ENCODE assay signal across 28 mouse cellular contexts in the genomic region with DNA sequence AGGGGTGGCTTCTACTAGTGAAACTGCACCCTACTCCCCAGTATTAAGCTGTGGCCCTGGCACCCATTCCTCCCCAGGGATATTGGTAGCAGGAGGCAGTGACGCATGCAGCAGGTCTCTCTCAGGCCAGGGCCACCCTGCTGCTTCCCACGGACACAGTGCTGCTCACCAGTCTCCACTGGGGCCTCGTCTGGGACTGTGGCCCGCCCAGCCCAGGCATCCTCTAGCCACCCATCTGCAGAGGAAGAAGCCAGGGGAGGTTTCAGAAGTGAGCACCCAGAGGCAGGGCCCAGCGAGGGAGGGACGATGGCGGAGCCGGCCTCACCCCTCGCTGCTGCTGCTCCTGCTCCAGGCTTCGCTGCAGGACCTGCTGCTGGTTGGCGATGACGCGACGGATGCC. TPM values are rescaled to one million over a fixed set of nuclear protein-coding genes. Genes with fewer than 3 reads are reported as not detected.
DNase-seq lines count a peak whose midpoint lies in the region; ATAC-seq and TF ChIP-seq lines count a peak whose summit lies in the region.
"Had no signal": no experiment of that assay in that cellular context is flagged by ENCODE, and none has a peak within 500 bp of the region (broad histone marks: within the 10 kb centered on the region; RNA-seq: fewer than 3 reads in every experiment).

No protein-coding gene starts in this region.

- peak; percentile 55 for DNase-seq in adrenal gland, postnatal 14 days
- DNase-seq in adrenal gland, adult 8-10 months = no peak
- no peak for DNase-seq in heart, embryonic 10.5 days (ENCODE audit: low spot score)
- no peak for DNase-seq in heart, postnatal 25 days (ENCODE audit: low spot score)
- DNase-seq in midbrain, embryonic 10.5 days (ENCODE audit: low spot score) = no peak
- DNase-seq in midbrain, postnatal 0 days (ENCODE audit: low spot score) = no peak
- no peak for DNase-seq in left cerebral cortex, postnatal 36 days (ENCODE audit: low spot score in 2 of 2)
- DNase-seq: gastrocnemius, postnatal 25 days; heart, adult 2 months; kidney, postnatal 36 days; left cerebral cortex, postnatal 4 days; lung, adult 2 months; lung, postnatal 14 days; right cerebral cortex, adult 18-20 months; right cerebral cortex, postnatal 4 days; thymus, postnatal 14 days had no signal

- TF ChIP-seq POLR2A in myocyte (IDR thresholded peaks at IDR 0.05; ENCODE audit: insufficient read length, low read depth) = peak; percentile 32

- H3ac ChIP-seq in myocyte (ENCODE audit: control insufficient read depth, insufficient read length) = no peak overlapping the region

- 89% methylated on average over 14 of the region's 14 CpGs for WGBS in heart, embryonic 10.5 days
- 93% methylated on average over 14 of the region's 14 CpGs for WGBS in midbrain, embryonic 10.5 days
- whole genome bisulfite sequencing in midbrain, postnatal 0 days = 89% methylated on average over 14 of the region's 14 CpGs

- peaks cover 62% of the 10 kb centered on the region for H3K4me1 ChIP-seq in heart, embryonic 10.5 days
- H3K4me1 ChIP-seq in midbrain, embryonic 10.5 days = peaks cover 53% of the 10 kb centered on the region
- H3K4me1 ChIP-seq in midbrain, postnatal 0 days (ENCODE audit: insufficient read depth, low read length) = peaks cover 25% of the 10 kb centered on the region

- H3K9me3 ChIP-seq in heart, embryonic 10.5 days = no peaks in the 10 kb centered on the region
- H3K9me3 ChIP-seq in midbrain, embryonic 10.5 days (replicated peaks) = no peaks in the 10 kb centered on the region
- H3K9me3 ChIP-seq in midbrain, postnatal 0 days (ENCODE audit: low read length) = no peaks in the 10 kb centered on the region
- H3K9me3 ChIP-seq: embryonic facial prominence, embryonic 12.5 days; heart, embryonic 15.5 days; kidney, embryonic 15.5 days; liver, embryonic 12.5 days; midbrain, embryonic 15.5 days; neural tube, embryonic 15.5 days had no signal

- H3K27ac ChIP-seq in heart, embryonic 10.5 days = no peak overlapping the region
- no peak overlapping the region for H3K27ac ChIP-seq in midbrain, embryonic 10.5 days (replicated peaks)
- no peak overlapping the region for H3K27ac ChIP-seq in midbrain, postnatal 0 days (ENCODE audit: low read depth, low read length)
- H3K27ac ChIP-seq: embryonic facial prominence, embryonic 12.5 days; heart, adult 2 months; heart, embryonic 15.5 days; kidney, embryonic 15.5 days; liver, embryonic 12.5 days; midbrain, embryonic 15.5 days; neural tube, embryonic 15.5 days had no signal

- H3K4me2 ChIP-seq in midbrain, postnatal 0 days (ENCODE audit: low read depth, low read length, poor library complexity, severe bottlenecking) = no peak overlapping the region
- H3K4me2 ChIP-seq in myocyte (ENCODE audit: low read depth) = no peak overlapping the region
- H3K4me2 ChIP-seq: embryonic facial prominence, embryonic 12.5 days; heart, embryonic 15.5 days; kidney, embryonic 15.5 days; liver, embryonic 12.5 days; midbrain, embryonic 15.5 days; neural tube, embryonic 15.5 days had no signal

- no peaks in the 10 kb centered on the region for H3K27me3 ChIP-seq in heart, embryonic 10.5 days (ENCODE audit: insufficient read depth, poor library complexity, severe bottlenecking)
- no peaks in the 10 kb centered on the region for H3K27me3 ChIP-seq in midbrain, embryonic 10.5 days (ENCODE audit: low read depth, poor library complexity, severe bottlenecking)
- no peaks in the 10 kb centered on the region for H3K27me3 ChIP-seq in midbrain, postnatal 0 days (ENCODE audit: insufficient read depth, low read length)
- no peaks in the 10 kb centered on the region for H3K27me3 ChIP-seq in myocyte (ENCODE audit: control insufficient read depth, insufficient read depth, insufficient read length)
- H3K27me3 ChIP-seq: embryonic facial prominence, embryonic 12.5 days; heart, embryonic 15.5 days; kidney, embryonic 15.5 days; liver, embryonic 12.5 days; midbrain, embryonic 15.5 days; neural tube, embryonic 15.5 days had no signal

- no peak for ATAC-seq in midbrain, postnatal 0 days (ENCODE audit: low FRiP score)
- ATAC-seq: CD4-positive, CD25-positive, alpha-beta regulatory T cell, adult 4 months; forebrain, embryonic 14.5 days; intestine, postnatal 0 days; liver, embryonic 12.5 days; midbrain, embryonic 15.5 days had no signal

- intact Hi-C loops in heart, postnatal 25 days (cut with DNase I) = loop anchor here (5.0 to 10.0 kb wide), 2 partner anchors 34 to 852 kb away; a partner anchor contains a TSS
- intact Hi-C loops in left cerebral cortex, postnatal 36 days (cut with DNase I) = no loop called here

- H3K9ac ChIP-seq in midbrain, postnatal 0 days (replicated peaks; ENCODE audit: low read length, poor library complexity, severe bottlenecking) = no peak overlapping the region
- H3K9ac ChIP-seq: embryonic facial prominence, embryonic 12.5 days; heart, embryonic 15.5 days; kidney, embryonic 15.5 days; liver, embryonic 12.5 days; midbrain, embryonic 15.5 days; neural tube, embryonic 15.5 days had no signal

- H3K79me2 ChIP-seq in myocyte (ENCODE audit: control insufficient read depth, insufficient read depth) = peaks cover 49% of the 10 kb centered on the region

- peaks cover 75% of the 10 kb centered on the region for H3K36me3 ChIP-seq in heart, embryonic 10.5 days
- H3K36me3 ChIP-seq in midbrain, embryonic 10.5 days = peaks cover 88% of the 10 kb centered on the region
- H3K36me3 ChIP-seq in midbrain, postnatal 0 days (ENCODE audit: insufficient read depth, low read length) = peaks cover 38% of the 10 kb centered on the region
- H3K36me3 ChIP-seq in myocyte (ENCODE audit: control insufficient read depth, insufficient read depth) = peaks cover 5% of the 10 kb centered on the region

- H3K4me3 ChIP-seq in heart, embryonic 10.5 days = peak overlapping the region; percentile 0; the same call in 1 of the 2 replicates
- peak overlapping the region; percentile 17 for H3K4me3 ChIP-seq in midbrain, embryonic 10.5 days
- no peak overlapping the region for H3K4me3 ChIP-seq in midbrain, postnatal 0 days (ENCODE audit: low read depth, low read length)
- no peak overlapping the region for H3K4me3 ChIP-seq in myocyte
- H3K4me3 ChIP-seq: embryonic facial prominence, embryonic 12.5 days; erythroblast, embryonic 14.5 days; heart, adult 2 months; heart, embryonic 15.5 days; kidney, embryonic 15.5 days; left cerebral cortex, adult 2 months; liver, embryonic 12.5 days; midbrain, embryonic 15.5 days; neural tube, embryonic 15.5 days had no signal

- no peak for TF ChIP-seq CTCF in midbrain, postnatal 0 days (IDR thresholded peaks at IDR 0.05)

RNA-seq across cellular contexts. Expression of a gene that starts 6.3 kb away (rescaled TPM):
- total RNA-seq in adrenal gland, postnatal 14 days (2021) = 35.2 and 45.1 TPM in 2 replicates
- 10 to 100 TPM; 46.6 to 56.6 (median 53.6) TPM for total RNA-seq in adrenal gland, adult 8-10 months (2022)
- polyA plus RNA-seq in heart, embryonic 10.5 days (2016; fragmentation: Nextera tagmentation; extraction: Ambion mirVana) = 28.5 and 29.7 TPM in 2 replicates
- 10 to 100 TPM; 16.0 to 16.6 TPM for total RNA-seq in heart, postnatal 25 days (2021)
- polyA plus RNA-seq in midbrain, embryonic 10.5 days (2016; fragmentation: Nextera tagmentation; extraction: Ambion mirVana) = 38.1 and 38.4 TPM in 2 replicates
- 29.5 and 32.4 TPM in 2 replicates for total RNA-seq in midbrain, postnatal 0 days (2014; rRNA removed)
- polyA plus RNA-seq in midbrain, postnatal 0 days (2015; fragmentation: Nextera tagmentation; extraction: Ambion mirVana) = 31.2 and 31.5 TPM in 2 replicates
- 47.9 TPM for polyA plus RNA-seq in myocyte (2012; fragmentation: generic; extraction: Trizol)
- 10 to 100 TPM; 26.8 TPM for total RNA-seq in left cerebral cortex, postnatal 36 days (2021)

RNA-seq across cellular contexts. Expression of a gene that starts 6.4 kb away (rescaled TPM):
- 239 and 241 TPM in 2 replicates for total RNA-seq in adrenal gland, postnatal 14 days (2021)
- 100 to 1,000 TPM; 273 to 304 (median 292) TPM for total RNA-seq in adrenal gland, adult 8-10 months (2022)
- 258 and 316 TPM in 2 replicates for polyA plus RNA-seq in heart, embryonic 10.5 days (2016; fragmentation: Nextera tagmentation; extraction: Ambion mirVana)
- total RNA-seq in heart, postnatal 25 days (2021) = 100 to 1,000 TPM; 153 to 165 TPM
- polyA plus RNA-seq in midbrain, embryonic 10.5 days (2016; fragmentation: Nextera tagmentation; extraction: Ambion mirVana) = 478 and 516 TPM in 2 replicates
- total RNA-seq in midbrain, postnatal 0 days (2014; rRNA removed) = 484 and 500 TPM in 2 replicates
- 430 and 439 TPM in 2 replicates for polyA plus RNA-seq in midbrain, postnatal 0 days (2015; fragmentation: Nextera tagmentation; extraction: Ambion mirVana)
- polyA plus RNA-seq in myocyte (2012; fragmentation: generic; extraction: Trizol) = 298 TPM
- total RNA-seq in left cerebral cortex, postnatal 36 days (2021) = 100 to 1,000 TPM; 284 to 285 TPM

RNA-seq across cellular contexts. Expression of a gene that starts 14.3 kb away (rescaled TPM):
- 58.8 and 66.1 TPM in 2 replicates for total RNA-seq in adrenal gland, postnatal 14 days (2021)
- 10 to 100 TPM; 69.4 to 94.9 (median 86.1) TPM for total RNA-seq in adrenal gland, adult 8-10 months (2022)
- polyA plus RNA-seq in heart, embryonic 10.5 days (2016; fragmentation: Nextera tagmentation; extraction: Ambion mirVana) = 56.9 and 67.3 TPM in 2 replicates
- 10 to 100 TPM; 44.3 to 47.0 TPM for total RNA-seq in heart, postnatal 25 days (2021)
- 77.8 and 89.4 TPM in 2 replicates for polyA plus RNA-seq in midbrain, embryonic 10.5 days (2016; fragmentation: Nextera tagmentation; extraction: Ambion mirVana)
- 79.7 and 129 TPM in 2 replicates for total RNA-seq in midbrain, postnatal 0 days (2014; rRNA removed)
- polyA plus RNA-seq in midbrain, postnatal 0 days (2015; fragmentation: Nextera tagmentation; extraction: Ambion mirVana) = 115 and 126 TPM in 2 replicates
- 53.8 TPM for polyA plus RNA-seq in myocyte (2012; fragmentation: generic; extraction: Trizol)
- total RNA-seq in left cerebral cortex, postnatal 36 days (2021) = 10 to 100 TPM; 71.9 to 75.6 TPM

RNA-seq across cellular contexts. Expression of a gene that starts 14.4 kb away (rescaled TPM):
- total RNA-seq in adrenal gland, postnatal 14 days (2021) = 90.6 and 104 TPM in 2 replicates
- total RNA-seq in adrenal gland, adult 8-10 months (2022) = 100 to 1,000 TPM; 106 to 137 (median 120) TPM
- 102 and 103 TPM in 2 replicates for polyA plus RNA-seq in heart, embryonic 10.5 days (2016; fragmentation: Nextera tagmentation; extraction: Ambion mirVana)
- total RNA-seq in heart, postnatal 25 days (2021) = 10 to 100 TPM; 61.8 to 75.9 TPM
- 89.5 and 98.1 TPM in 2 replicates for polyA plus RNA-seq in midbrain, embryonic 10.5 days (2016; fragmentation: Nextera tagmentation; extraction: Ambion mirVana)
- total RNA-seq in midbrain, postnatal 0 days (2014; rRNA removed) = 104 and 120 TPM in 2 replicates
- polyA plus RNA-seq in midbrain, postnatal 0 days (2015; fragmentation: Nextera tagmentation; extraction: Ambion mirVana) = 89.1 and 91.0 TPM in 2 replicates
- polyA plus RNA-seq in myocyte (2012; fragmentation: generic; extraction: Trizol) = 200 TPM
- total RNA-seq in left cerebral cortex, postnatal 36 days (2021) = 10 to 100 TPM; 67.7 to 73.6 TPM

RNA-seq across cellular contexts. Expression of a gene that starts 29.3 kb away (rescaled TPM):
- total RNA-seq in adrenal gland, postnatal 14 days (2021) = 75.3 and 87.2 TPM in 2 replicates
- 100 to 1,000 TPM in 2 of 4 experiments, 10 to 100 TPM in 2; 85.0 to 118 (median 96.5) TPM for total RNA-seq in adrenal gland, adult 8-10 months (2022)
- polyA plus RNA-seq in heart, embryonic 10.5 days (2016; fragmentation: Nextera tagmentation; extraction: Ambion mirVana) = 90.5 and 95.6 TPM in 2 replicates
- total RNA-seq in heart, postnatal 25 days (2021) = 10 to 100 TPM; 66.7 to 73.9 TPM
- 213 and 220 TPM in 2 replicates for polyA plus RNA-seq in midbrain, embryonic 10.5 days (2016; fragmentation: Nextera tagmentation; extraction: Ambion mirVana)
- 153 and 182 TPM in 2 replicates for total RNA-seq in midbrain, postnatal 0 days (2014; rRNA removed)
- 150 and 154 TPM in 2 replicates for polyA plus RNA-seq in midbrain, postnatal 0 days (2015; fragmentation: Nextera tagmentation; extraction: Ambion mirVana)
- polyA plus RNA-seq in myocyte (2012; fragmentation: generic; extraction: Trizol) = 57.4 TPM
- 10 to 100 TPM; 91.7 to 98.1 TPM for total RNA-seq in left cerebral cortex, postnatal 36 days (2021)

Comparison
In these comparisons a context has a peak if more than half of its experiments do, and no peak if none do; other contexts are left out.
1. H3K4me3 ChIP-seq: peak in heart, embryonic 10.5 days (single experiment) and midbrain, embryonic 10.5 days (single experiment); none in midbrain, postnatal 0 days (single experiment) and myocyte (single experiment).